Mouse (Mus musculus): Measurements from ENCODE around the gene 1700019N19Rik.

DNA sequence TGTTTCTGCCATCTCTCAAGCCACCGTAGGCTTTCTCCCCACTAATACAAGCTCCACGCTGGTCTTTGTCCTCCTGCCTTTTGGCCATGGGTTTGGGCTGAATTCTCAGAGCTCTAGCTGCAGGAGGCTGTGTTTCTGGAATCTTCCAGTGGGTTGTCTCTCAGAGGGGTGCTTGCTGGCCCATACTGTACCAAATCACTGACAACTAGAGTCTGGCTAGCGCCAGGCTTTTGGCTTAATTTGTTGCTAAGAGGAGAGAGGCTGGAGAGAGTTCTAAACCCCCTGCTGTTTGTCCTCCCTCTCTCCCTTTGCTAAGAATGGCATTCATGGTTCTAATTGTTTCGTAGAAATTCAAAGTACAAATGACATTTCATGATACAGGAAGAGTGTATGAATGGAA, 12.7 kb downstream of the 1700019N19Rik start:
- TF ChIP-seq CTCF (IDR thresholded peaks at IDR 0.05; ENCODE audit: extremely low read depth, insufficient read depth, low read length) (no peak), POLR2A (IDR thresholded peaks at IDR 0.05; ENCODE audit: extremely low read depth, insufficient read depth, low read length) (no peak)

Data from cortical plate, adult 2 months (tissue).